In genomic region chr6:83866954-83867597, GRCm38 (mm10) we compare ENCODE assay signal across 8 mouse cellular contexts. TPM values are rescaled to one million over a fixed set of nuclear protein-coding genes. Genes with fewer than 3 reads are reported as not detected.
A peak's percentile ranks its signal among the peaks of the same experiment; 100 is the strongest.
DNase-seq lines count a peak whose midpoint lies in the region; ATAC-seq and TF ChIP-seq lines count a peak whose summit lies in the region.

TSS of gene Zfp638 (plus strand) at chr6:83867109.

- no peaks in the 10 kb centered on the region for H3K36me3 ChIP-seq in hindbrain, embryonic 10.5 days
- no peaks in the 10 kb centered on the region for H3K36me3 ChIP-seq in lung, postnatal 0 days (ENCODE audit: insufficient read depth, low read length)

- H3K4me2 ChIP-seq in lung, postnatal 0 days (replicated peaks; ENCODE audit: low read depth, low read length), result peak within 1 kb of the TSS; percentile 98

- peak; percentile 71 for DNase-seq in MEL-GATA-1-ER (ENCODE audit: extremely low read depth, low read depth)
- peak; percentile 97 for DNase-seq in cerebellum, adult 8-10 months
- peak; percentile 96 for DNase-seq in hindbrain, embryonic 10.5 days (ENCODE audit: low spot score)
- DNase-seq in layer of hippocampus, adult 9-11 months, result peak; percentile 91
- peak; percentile 89 for DNase-seq in lung, postnatal 0 days (ENCODE audit: low spot score)
- peak; percentile 92 for DNase-seq in ovary, postnatal 14 days (ENCODE audit: low spot score)
- DNase-seq in thymus, postnatal 14 days, result peak; percentile 94

- peak within 1 kb of the TSS; percentile 71 for H3K4me3 ChIP-seq in hindbrain, embryonic 10.5 days
- peak within 1 kb of the TSS; percentile 53 for H3K4me3 ChIP-seq in lung, postnatal 0 days (ENCODE audit: low read depth, low read length)

- ATAC-seq in frontal cortex, adult (ENCODE audit: low TSS enrichment), result peak; percentile 96
- ATAC-seq in lung, postnatal 0 days, result peak; percentile 96

- H3K4me1 ChIP-seq in hindbrain, embryonic 10.5 days (replicated peaks), result peaks cover 14% of the 10 kb centered on the region
- no peaks in the 10 kb centered on the region for H3K4me1 ChIP-seq in lung, postnatal 0 days (ENCODE audit: insufficient read depth, low read depth, low read length)

- H3K9me3 ChIP-seq in hindbrain, embryonic 10.5 days, result no peaks in the 10 kb centered on the region
- no peaks in the 10 kb centered on the region for H3K9me3 ChIP-seq in lung, postnatal 0 days (ENCODE audit: low read length)

- WGBS in hindbrain, embryonic 10.5 days, result under 1% methylated on average over 50 of the region's 50 CpGs
- under 1% methylated on average over 47 of the region's 50 CpGs for WGBS in lung, postnatal 0 days

- peak within 1 kb of the TSS; percentile 26 for H3K9ac ChIP-seq in lung, postnatal 0 days (replicated peaks; ENCODE audit: low read depth)

- H3K27ac ChIP-seq in hindbrain, embryonic 10.5 days, result peak within 1 kb of the TSS; percentile 86
- H3K27ac ChIP-seq in lung, postnatal 0 days (ENCODE audit: low read length), result no peak within 1 kb of the TSS

- no peak for TF ChIP-seq CTCF in lung, postnatal 0 days (IDR thresholded peaks at IDR 0.05)

- no peak for TF ChIP-seq EP300 in lung, postnatal 0 days (IDR thresholded peaks at IDR 0.05)

- H3K27me3 ChIP-seq in hindbrain, embryonic 10.5 days (ENCODE audit: insufficient read depth, poor library complexity, severe bottlenecking), result peaks cover 26% of the 10 kb centered on the region
- H3K27me3 ChIP-seq in lung, postnatal 0 days (replicated peaks; ENCODE audit: insufficient read depth, low read length), result no peaks in the 10 kb centered on the region

RNA-seq across cellular contexts. Expression of gene Zfp638, which starts in this region (rescaled TPM):
- 51.3 and 73.4 TPM in 2 replicates for polyA plus RNA-seq in hindbrain, embryonic 10.5 days (2016; fragmentation: Nextera tagmentation; extraction: Ambion mirVana)
- 26.9 and 34.8 TPM in 2 replicates for polyA plus RNA-seq in lung, postnatal 0 days (2015; fragmentation: Nextera tagmentation; extraction: Ambion mirVana)
